Mouse (Mus musculus): ENCODE results near the gene Pcbp4. TPM values are rescaled to one million over a fixed set of nuclear protein-coding genes. Genes with fewer than 3 reads are reported as not detected.

The Pcbp4 gene
- 111 and 115 TPM in 2 replicates for polyA plus RNA-seq (2012; rRNA removed)

DNA sequence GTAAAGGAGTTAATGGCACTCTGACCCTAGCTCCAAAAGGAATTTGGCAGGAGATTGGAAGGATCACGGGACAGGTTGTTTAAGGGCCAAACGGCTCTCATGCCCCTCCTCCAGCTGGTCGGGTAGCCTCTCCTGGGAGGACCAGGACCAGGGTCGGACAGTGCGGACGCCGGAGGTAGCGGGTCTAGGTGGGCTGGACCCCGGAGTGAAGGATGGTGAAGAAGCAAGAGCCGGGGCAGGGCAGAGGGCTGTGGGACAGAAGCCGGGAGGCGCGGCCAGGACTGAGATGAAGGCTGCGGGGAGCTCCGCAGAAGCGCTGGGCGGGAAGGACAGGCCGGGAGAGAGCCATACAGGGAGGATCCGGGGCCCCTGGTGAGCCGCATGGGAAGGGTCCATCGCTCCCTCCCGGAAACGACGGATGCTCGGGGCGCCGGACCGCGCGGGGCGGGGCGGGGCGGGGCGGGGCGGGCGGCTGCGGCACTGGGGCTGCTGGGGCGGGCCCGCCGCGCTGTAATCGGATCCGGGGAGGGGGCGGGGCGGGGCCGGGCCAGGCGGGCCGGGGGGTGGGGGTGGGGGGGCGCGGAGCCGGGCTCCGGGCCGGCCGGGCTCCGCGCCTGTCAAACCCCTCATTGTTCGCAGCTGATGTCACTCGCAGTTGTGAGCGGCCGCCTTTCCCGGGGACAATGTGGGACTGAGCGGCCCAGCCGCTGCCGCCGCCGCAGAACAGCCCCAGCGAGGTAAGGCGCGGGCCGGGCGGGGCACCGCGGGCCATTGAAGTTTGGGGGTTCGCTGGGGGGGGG is at the start of gene Pcbp4:
Pcbp4 (plus strand) TSS at position 21 of the 800 bp plus-strand sequence.

DNA sequence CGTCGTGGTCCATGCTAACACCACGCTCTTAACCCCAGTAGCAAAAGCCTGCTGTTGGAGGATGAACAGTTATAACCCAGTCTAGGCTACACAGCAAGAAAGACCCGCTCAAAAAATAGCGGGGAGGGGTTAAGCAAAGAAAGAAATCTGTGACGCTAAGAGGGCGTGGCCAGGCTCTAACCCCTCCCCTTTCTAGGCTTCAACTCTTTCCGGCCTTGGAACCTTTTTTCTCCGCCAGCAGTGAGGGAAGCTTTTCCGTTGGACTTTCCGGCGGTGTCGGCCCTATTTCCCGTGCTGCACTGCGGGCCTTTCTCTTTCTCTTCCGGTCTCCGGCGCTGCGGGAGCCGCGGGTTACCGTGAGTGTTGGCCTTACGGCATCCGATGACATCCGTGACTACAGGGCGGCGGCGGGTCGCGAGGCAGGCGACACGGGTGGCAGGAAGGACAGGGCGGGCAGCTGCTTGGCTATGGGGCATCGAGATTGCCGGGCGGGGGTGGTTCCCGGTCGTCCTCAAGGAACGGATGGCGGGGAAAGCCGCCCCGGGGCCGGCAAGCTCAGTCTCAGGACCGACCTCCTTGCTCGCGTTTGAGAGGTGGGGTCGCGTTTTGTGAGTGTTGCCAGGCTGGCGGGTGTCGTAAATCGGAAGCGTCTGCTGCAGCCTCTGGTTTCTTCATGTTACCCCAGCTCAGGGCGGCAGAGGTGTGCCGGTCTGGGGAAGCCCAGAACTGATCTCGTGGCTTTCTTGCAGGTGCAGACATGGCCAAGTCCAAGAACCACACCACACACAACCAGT is 23.7 kb upstream of the Pcbp4 start, which contains the start of gene Rpl29:
Rpl29 (plus strand) TSS at position 234 of the 794 bp plus-strand sequence.

GRCm38 (mm10) chr9:106447348-106447747 is 5.7 kb upstream of the Pcbp4 start, which contains the start of the genes Abhd14b and Abhd14a:
Gene Abhd14b, plus strand, starts transcription at chr9:106447459.
Gene Abhd14a, minus strand, starts transcription at chr9:106447678.

GRCm38 (mm10) chr9:106465571-106466200 is 12.6 kb downstream of the Pcbp4 start, which contains the start of gene Gpr62:
Gene Gpr62, minus strand, starts transcription at chr9:106465938.

DNA sequence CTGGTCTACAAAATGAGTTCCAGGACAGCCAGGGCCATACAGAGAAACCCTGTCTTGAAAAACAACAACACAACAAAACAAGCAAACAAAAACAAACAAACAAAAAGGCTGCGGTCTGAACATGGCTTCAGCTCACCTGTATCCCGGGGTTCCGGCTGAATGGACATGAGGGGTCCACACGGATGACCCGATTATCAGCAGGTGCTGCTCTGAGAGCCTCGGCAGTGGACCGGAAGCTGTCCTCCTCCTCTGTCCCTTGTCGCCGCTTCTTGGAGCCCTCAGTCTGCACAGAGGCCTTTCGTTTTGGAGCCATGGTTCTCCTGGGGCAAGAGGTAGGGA is 22.5 kb downstream of the Pcbp4 start, which contains the start of gene Rrp9:
Rrp9 (plus strand) TSS at position 301 of the 339 bp plus-strand sequence.

GRCm38 (mm10) chr9:106476924-106477484 is 23.9 kb downstream of the Pcbp4 start, which contains the start of gene Parp3:
Gene Parp3, minus strand, starts transcription at chr9:106476949.

DNA sequence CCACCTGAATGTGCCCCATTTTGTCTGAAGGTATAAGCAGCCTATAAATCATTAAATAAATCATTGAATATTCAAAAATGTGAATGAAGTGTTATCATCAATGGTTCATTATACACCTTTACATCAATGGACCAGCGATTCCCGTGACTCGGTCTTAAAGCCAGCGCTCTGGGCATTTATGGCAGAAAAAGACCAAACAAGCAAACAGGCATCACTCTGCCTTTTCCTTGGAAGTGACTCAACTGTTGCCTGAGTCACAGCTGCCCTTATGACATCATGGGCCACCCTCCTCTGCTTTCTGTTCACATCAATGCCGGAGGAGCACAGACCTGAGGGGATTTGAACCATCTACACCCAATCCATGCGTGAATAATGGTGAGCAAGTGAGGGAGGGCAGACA is 46.6 kb downstream of the Pcbp4 start, which contains the start of gene Iqcf1:
Iqcf1 (plus strand) TSS at position 301 of the 400 bp plus-strand sequence.

Other genes starting within 250 kb of the Pcbp4 start
- gene Tlr9, start 230.7 kb upstream of the Pcbp4 start, polyA plus RNA-seq (2012; rRNA removed): 5.0 and 6.7 TPM in 2 replicates
- 302 and 333 TPM in 2 replicates for gene Alas1, start 204.6 kb upstream of the Pcbp4 start, polyA plus RNA-seq (2012; rRNA removed)
- gene Poc1a, start 172.2 kb upstream of the Pcbp4 start, polyA plus RNA-seq (2012; rRNA removed): 15.8 and 20.8 TPM in 2 replicates
- 97.9 and 108 TPM in 2 replicates for gene Dusp7, start 84.7 kb upstream of the Pcbp4 start, polyA plus RNA-seq (2012; rRNA removed)
- gene Rpl29, start 23.8 kb upstream of the Pcbp4 start, polyA plus RNA-seq (2012; rRNA removed): 538 and 675 TPM in 2 replicates
- gene Acy1, start 15.0 kb upstream of the Pcbp4 start, polyA plus RNA-seq (2012; rRNA removed): 12.2 and 14.4 TPM in 2 replicates
- gene Abhd14b, start 5.8 kb upstream of the Pcbp4 start, polyA plus RNA-seq (2012; rRNA removed): 82.2 and 85.2 TPM in 2 replicates
- 51.4 and 72.2 TPM in 2 replicates for gene Abhd14a, start 5.6 kb upstream of the Pcbp4 start, polyA plus RNA-seq (2012; rRNA removed)
- 0.51 and 1.4 TPM in 2 replicates for gene Gpr62, start 12.6 kb downstream of the Pcbp4 start, polyA plus RNA-seq (2012; rRNA removed)
- gene Rrp9, start 22.7 kb downstream of the Pcbp4 start, polyA plus RNA-seq (2012; rRNA removed): 53.8 and 62.4 TPM in 2 replicates
- gene Parp3, start 23.7 kb downstream of the Pcbp4 start, polyA plus RNA-seq (2012; rRNA removed): 47.6 and 53.3 TPM in 2 replicates
- gene Iqcf1, start 46.7 kb downstream of the Pcbp4 start, polyA plus RNA-seq (2012; rRNA removed): 0.41 TPM in 1 of 2 replicates, not detected in the other
- gene Iqcf5, start 61.3 kb downstream of the Pcbp4 start, polyA plus RNA-seq (2012; rRNA removed): not detected in 2 replicates
- not detected in 2 replicates for gene Iqcf3, start 108.3 kb downstream of the Pcbp4 start, polyA plus RNA-seq (2012; rRNA removed)
- not detected in 2 replicates for gene Iqcf4, start 117.7 kb downstream of the Pcbp4 start, polyA plus RNA-seq (2012; rRNA removed)
- gene Iqcf6, start 173.3 kb downstream of the Pcbp4 start, polyA plus RNA-seq (2012; rRNA removed): not detected in 2 replicates
- gene Grm2, start 202.8 kb downstream of the Pcbp4 start, polyA plus RNA-seq (2012; rRNA removed): 6.0 and 10.2 TPM in 2 replicates
- gene Tex264, start 232.6 kb downstream of the Pcbp4 start, polyA plus RNA-seq (2012; rRNA removed): 138 and 143 TPM in 2 replicates

Data from ovary, adult 2 months (tissue).